Mouse (Mus musculus) NIH3T3 (cell line): Measurements from ENCODE around the gene Sart3.

ENCODE experiments used
- DNase-seq: peaks from one replicate; pipeline ENCODE4 v3.0.0-alpha.2; 2012; ENCODE audit warnings: low read depth

Sart3 gene

DNA sequence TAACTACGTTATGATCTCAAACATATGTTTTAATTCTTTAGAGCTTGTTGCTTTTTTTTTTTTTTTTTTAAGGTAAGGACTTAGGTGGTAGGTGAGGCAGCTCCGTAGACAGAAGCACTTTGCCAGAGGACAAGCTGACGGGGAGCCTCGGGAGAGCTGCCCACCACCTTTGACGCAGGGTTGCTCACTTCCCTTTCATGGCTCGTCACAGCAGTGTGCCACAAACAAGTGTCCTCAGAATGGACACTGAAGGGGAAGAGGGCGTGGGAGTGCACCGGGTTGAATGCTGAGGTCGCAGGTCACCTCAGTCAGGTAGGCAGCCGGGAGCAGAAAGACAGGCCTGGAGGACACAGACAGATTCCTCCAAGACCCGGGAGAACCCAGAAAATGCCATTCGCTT lies 46.9 kb downstream of the Sart3 start:
- no peak for DNase-seq

DNA sequence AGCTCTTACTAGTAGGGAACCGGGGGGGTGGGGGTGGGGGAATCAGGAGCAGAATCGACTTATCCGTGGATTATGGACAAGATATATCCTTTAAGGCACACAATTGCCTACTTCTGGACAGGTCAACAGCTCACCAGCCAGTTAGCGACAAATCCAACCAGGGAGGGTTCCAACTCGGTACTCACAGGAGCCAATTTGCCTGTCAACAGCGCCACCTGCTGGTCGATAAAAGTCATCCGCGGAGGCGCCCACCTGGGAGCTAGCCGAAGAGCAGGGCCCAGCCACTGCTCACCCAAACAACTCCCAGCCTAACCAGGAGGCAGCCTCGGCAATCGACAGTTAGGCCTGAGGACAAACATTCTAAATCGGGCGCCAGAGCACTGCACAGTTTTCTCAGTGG lies 47.9 kb downstream of the Sart3 start, which contains the start of gene 1700069L16Rik:
Gene 1700069L16Rik (minus strand): TSS at position 327 of the 400 bp plus-strand sequence.
- DNase-seq = peak; percentile 87

DNA sequence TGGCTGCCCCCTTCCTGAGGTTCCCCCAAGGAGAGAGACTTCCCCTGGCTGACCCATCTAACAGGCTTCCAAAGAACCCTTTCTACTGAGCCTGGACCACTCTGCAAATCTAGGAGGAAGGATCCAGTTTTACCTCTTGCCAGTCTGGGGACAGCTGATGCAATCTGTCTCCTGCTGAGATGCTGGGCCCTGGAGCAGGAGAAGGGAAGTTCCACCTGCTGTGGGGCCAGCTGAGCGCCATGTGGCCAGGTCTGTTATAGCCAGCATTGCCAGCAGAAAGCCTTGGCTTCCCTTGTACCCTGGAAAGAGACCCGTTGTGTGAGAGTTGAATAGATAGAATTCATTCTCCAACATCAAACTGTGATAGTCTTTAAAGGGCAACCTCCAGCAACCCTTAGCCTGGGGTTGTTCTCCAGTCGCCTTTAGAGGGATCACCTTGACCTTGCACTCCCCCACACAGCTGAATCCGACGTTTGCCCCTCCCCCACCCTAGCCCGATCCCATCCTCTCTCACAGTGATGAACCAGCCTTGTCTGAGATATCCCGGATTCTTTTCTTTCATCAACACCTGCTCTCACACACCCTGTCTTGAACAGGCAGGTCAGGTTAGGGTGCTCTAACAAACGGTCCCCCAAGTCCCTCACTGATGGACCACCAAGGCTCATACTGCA lies 48.6 kb downstream of the Sart3 start:
- DNase-seq = no peak

DNA sequence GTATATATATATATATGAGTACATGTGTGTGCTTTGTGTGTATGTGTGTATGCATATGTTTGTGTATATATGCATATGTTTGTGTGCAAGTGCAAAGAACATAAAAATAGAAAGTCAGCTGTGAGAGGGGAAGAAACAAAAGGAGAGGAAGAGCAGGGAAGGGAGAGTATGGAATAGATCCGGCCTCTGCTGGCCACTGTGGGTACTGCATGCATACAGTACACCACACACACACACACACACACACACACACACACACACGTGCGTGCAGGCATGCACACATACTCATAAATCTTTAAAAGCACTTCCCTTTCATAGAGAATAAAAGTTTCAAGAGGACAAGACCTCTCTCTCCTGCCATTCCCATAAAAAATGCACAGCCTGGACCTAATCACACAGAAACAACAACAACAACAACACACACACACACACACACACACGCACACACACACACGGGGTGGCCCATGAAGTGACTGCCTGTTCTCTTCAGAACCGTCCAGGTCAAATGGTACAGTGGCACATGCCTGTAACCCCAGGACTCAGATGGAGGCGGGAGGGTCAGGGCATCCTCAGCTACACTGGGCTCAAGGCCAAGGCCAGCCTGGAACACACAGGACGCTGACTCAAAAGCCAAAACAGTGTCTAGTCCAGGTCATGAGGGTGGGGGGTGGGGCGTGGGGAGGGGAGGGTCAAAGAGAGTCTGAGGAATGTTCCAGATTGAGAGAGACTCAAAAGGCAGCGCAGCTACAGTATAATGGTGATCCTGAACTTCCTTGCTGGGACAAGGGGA lies 49.9 kb downstream of the Sart3 start:
- DNase-seq = no peak

DNA sequence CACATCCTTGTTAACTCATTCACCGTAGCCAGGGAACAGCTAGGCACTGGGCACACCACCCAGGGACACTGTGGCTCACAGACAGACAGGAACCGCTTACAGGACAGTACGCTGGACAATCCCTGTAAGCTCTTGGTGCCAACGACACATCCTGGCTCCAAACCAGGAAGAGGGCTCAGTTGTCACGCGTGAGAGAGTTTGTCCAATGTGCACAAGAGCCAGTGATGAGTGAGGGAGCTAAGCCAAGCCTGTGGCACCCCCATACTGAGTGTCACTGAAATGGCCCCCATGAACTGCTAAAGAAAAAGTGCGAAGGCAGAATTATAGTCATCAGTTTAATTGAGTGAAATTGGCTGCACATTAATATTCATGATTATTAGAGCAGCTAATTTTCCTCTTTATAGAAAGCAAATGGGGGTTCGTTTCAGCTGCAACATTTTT lies 53.1 kb downstream of the Sart3 start:
- no peak for DNase-seq

DNA sequence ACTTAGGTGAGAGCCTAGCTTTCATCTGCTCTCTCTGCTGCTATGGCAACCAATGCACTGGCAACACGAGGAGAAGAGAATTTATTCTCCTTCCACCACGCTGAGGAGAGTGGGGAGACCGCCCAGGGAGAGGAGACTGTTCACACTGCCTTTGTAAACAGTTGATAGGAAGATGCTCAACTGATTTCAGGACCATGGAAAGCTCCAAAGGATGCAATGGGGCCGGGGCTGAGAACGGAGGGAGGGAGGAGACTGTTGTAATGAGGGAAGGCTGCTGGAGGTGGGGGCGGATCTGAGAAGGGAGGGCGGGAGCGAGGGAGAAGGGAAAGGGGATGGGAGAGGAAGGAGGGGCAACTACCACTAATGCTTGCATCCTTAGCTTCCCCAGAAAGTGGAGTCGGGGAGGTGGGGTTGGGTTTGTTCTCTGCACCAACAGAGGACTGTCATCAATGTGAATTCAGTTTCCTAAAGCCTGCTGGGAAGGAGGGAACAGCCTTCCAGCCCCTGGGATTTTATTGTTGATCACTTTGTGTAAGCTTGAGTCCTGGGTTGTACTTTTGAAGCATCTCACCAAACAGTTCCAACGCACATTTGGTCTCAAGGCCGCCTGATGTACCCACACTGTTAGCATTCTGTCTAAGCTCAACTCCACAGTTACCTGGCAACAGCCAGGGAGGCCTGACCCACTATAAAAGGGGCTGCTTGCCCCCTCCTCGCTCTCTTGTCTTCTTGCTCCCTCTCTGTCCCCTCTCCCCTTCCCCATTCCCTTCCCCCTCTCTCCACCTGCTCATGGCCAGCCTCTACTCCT lies 55.5 kb downstream of the Sart3 start:
- DNase-seq = peak; percentile 74

DNA sequence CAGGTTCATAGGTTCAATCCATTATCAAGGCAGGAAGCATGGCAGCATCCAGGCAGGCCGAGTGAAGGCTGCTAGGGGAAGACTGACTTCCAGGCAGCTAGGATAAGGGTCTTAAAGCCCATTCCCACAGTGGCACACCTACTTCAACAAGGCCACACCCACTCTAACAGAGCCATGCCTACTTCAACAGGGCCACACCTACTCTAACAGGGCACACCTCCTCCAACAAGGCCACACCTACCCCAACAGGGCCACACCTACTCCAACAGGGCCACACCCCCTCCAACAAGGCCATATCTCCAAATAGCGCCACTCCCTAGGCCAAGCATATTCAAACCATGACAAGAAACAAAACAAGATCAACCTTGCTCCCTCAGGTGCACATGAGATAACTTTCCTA lies 59.4 kb downstream of the Sart3 start:
- DNase-seq = no peak

DNA sequence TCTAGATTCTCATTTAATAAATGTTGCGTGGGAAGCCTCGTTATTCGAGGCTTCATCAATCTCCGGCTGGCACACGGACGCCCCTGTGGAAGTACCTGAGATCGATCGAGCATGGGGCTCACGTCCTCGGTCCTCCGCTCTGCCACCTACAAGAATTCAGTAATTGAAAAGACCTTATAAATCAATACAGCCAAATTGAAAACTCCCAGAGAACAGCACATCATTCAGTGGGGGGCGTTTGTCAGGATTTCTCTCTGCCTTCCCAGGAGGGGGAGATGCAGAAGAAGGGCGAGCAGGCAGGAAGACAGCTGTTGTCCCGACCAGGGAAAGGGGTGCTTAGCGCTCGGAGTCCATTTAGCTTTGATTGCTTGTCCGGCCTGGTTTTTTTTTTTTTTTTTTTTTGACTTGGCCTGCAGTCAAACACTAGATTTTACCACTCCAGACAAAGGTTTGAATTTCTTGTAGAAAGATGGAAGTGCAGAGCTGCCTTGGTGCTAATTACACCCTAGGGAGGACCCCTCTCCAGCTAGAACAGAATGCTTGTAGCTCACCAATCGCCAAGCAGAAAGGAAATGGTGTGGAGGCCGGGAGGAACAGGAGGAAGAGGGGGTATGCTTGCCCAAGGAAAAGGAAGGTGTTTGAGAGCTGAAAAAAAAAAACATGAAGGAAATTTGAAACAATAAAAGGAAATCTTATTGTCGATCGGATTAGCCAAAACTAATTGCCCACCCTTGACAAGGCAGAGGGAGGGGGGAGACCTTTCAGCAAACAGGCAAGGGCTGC lies 68.3 kb downstream of the Sart3 start:
- no peak for DNase-seq

DNA sequence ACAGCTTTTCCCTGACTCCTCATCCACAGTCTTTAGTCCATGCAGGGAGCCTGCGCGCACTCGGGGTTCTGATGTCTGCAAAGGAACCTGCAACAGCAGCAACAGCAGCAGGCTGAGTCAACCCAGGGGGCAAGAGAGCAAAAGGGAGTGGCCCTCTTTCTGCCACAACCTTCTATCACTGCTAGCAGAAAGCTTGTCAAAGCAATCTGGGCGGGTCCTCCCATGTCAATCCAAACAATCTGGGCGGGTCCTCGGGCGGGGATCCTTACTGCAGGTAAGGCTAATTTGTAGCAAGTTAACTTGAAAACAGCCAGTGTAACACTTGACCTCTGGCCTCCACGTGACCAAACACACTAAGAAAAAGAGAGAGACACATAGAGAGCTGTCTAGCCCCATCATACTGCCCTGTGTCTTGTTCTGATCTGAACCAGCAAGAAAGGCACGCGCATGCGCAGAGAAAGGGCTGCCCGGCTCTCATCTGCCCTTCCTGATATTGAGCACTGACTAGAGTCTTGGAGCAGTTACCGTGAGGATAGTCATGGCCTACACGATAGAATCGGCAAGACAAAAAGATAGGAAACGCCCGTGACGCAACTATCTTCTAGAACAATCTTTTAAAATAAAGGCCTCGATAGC lies 71.8 kb downstream of the Sart3 start:
- DNase-seq = no peak

DNA sequence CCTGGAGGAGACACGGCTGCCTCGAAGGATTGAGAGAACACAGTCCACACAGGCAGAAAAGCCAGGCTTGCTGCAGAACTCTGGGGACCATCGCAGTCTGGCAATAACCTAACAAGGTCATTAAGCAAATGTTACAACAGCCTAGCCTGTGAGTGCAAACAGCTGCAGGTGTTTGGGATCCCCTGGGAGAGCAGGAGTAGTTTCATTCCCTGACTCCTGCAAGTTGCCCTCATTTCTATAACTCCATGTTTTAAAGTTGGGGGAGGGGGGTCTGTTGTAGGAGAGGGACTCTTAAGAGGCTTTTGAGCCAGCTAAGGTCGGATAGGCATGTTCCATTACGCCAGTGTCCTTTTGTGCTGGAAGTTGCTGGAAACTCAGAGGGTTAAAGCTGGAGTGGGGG lies 77.9 kb downstream of the Sart3 start:
- DNase-seq = no peak

DNA sequence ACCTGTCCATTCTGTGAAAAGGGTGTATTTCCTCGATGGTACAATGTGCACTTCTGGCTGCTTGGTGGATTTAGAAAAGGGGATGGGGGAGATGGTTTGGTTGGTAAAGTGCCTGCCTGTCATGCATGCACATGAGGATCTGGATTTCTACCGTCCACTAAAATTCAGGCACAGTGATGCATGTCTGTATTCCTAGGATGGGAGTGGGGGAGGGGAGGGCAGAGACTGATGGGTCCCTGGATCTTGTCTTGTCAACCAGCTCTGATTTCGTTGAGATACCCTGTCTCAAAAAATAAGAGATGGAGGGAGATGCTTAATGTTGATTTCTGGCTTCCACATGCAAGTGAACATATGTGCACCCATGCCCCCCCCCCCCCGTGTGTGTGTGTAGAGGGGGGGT lies 78.3 kb downstream of the Sart3 start:
- no peak for DNase-seq

DNA sequence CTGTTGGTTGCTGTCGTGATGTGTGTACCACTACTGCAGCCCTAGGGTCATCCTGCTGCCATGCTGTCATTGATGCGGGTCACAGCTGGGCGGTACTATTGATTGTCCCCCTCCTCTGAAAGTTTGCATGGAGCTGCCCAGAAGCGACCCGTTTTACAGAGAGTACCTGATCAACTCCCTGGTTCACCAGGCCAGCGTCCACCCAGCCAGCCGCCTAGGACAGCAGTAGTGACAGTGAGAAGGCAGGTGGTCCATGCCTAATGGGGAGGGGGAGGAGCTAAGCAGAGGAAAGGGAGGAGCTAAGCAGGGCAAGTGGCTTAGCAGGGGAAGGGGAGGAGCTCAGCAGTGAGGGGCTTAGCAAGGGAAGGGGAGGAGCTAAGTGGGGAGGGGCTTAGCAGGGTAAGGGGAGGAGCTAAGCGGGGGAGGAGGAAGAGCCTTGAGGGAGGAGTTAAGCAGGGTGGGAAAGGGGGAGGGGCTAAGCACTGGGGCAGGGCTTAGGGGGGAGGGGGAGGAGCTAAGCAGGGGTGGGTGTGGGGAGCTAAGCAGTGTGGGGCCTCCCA lies 79.0 kb downstream of the Sart3 start:
- DNase-seq = no peak
